Mouse (Mus musculus): Measurements from ENCODE around the gene Apol8. TPM values are rescaled to one million over a fixed set of nuclear protein-coding genes. Genes with fewer than 3 reads are reported as not detected.
"Not testable (repeated sequence)": the region's sequence is repeated elsewhere in the genome, so short reads cannot be mapped to it uniquely, and the experiment has no call there.

Gene Apol8
- polyA plus RNA-seq, 1 experiment from 2014 or later: not detected

- H3K9me3 ChIP-seq (ENCODE audit: control insufficient read depth, low read length); DNase-seq (ENCODE audit: low spot score); H3K4me1 ChIP-seq (replicated peaks; ENCODE audit: control insufficient read depth, insufficient read depth, low read length); H3K27ac ChIP-seq (ENCODE audit: low read depth); ATAC-seq (replicated peaks; ENCODE audit: low FRiP score, low TSS enrichment, low read depth); H3K9ac ChIP-seq (ENCODE audit: low read length); H3K4me2 ChIP-seq (ENCODE audit: low read length); H3K4me3 ChIP-seq (ENCODE audit: low read depth, low read length); H3K36me3 ChIP-seq (ENCODE audit: control insufficient read depth, insufficient read depth, low read length); H3K27me3 ChIP-seq (replicated peaks; ENCODE audit: control insufficient read depth, insufficient read depth, low read length): not testable (repeated sequence)
- WGBS: 64% methylated on average over 8 of the region's 8 CpGs
Observed at GRCm38 (mm10) chr15:77733380-77733779, 23.4 kb downstream of the Apol8 start.

- not testable (repeated sequence) for H3K4me2 ChIP-seq (ENCODE audit: low read length); DNase-seq (ENCODE audit: low spot score); H3K4me3 ChIP-seq (ENCODE audit: low read depth, low read length); H3K27me3 ChIP-seq (replicated peaks; ENCODE audit: control insufficient read depth, insufficient read depth, low read length); ATAC-seq (replicated peaks; ENCODE audit: low FRiP score, low TSS enrichment, low read depth); H3K27ac ChIP-seq (ENCODE audit: low read depth); H3K9ac ChIP-seq (ENCODE audit: low read length); H3K4me1 ChIP-seq (replicated peaks; ENCODE audit: control insufficient read depth, insufficient read depth, low read length); H3K9me3 ChIP-seq (ENCODE audit: control insufficient read depth, low read length); H3K36me3 ChIP-seq (ENCODE audit: control insufficient read depth, insufficient read depth, low read length)
- WGBS: 75% methylated on average over 10 of the region's 10 CpGs
Observed at GRCm38 (mm10) chr15:77732851-77733250, 24.0 kb downstream of the Apol8 start.

GRCm38 (mm10) chr15:77731605-77732004, 25.2 kb downstream of the Apol8 start:
- H3K27me3 ChIP-seq (replicated peaks; ENCODE audit: control insufficient read depth, insufficient read depth, low read length): no peaks in the 10 kb centered on the region
- H3K4me2 ChIP-seq (ENCODE audit: low read length): no peak overlapping the region
- no peak overlapping the region for H3K4me3 ChIP-seq (ENCODE audit: low read depth, low read length)
- no peak overlapping the region for H3K27ac ChIP-seq (ENCODE audit: low read depth)
- H3K9me3 ChIP-seq (ENCODE audit: control insufficient read depth, low read length): no peaks in the 10 kb centered on the region
- DNase-seq (ENCODE audit: low spot score) (no peak), ATAC-seq (replicated peaks; ENCODE audit: low FRiP score, low TSS enrichment, low read depth) (no peak)
- 89% methylated on average over 5 of the region's 5 CpGs for WGBS
- H3K4me1 ChIP-seq (replicated peaks; ENCODE audit: control insufficient read depth, insufficient read depth, low read length): no peaks in the 10 kb centered on the region
- H3K9ac ChIP-seq (ENCODE audit: low read length): no peak overlapping the region
- no peaks in the 10 kb centered on the region for H3K36me3 ChIP-seq (ENCODE audit: control insufficient read depth, insufficient read depth, low read length)

GRCm38 (mm10) chr15:77728739-77729138, 28.1 kb downstream of the Apol8 start, which contains the start of gene Apol9b:
Apol9b (plus strand) TSS chr15:77729039.
- not testable (repeated sequence) for H3K27ac ChIP-seq (ENCODE audit: low read depth); H3K4me1 ChIP-seq (replicated peaks; ENCODE audit: control insufficient read depth, insufficient read depth, low read length); DNase-seq (ENCODE audit: low spot score); H3K36me3 ChIP-seq (ENCODE audit: control insufficient read depth, insufficient read depth, low read length); H3K4me2 ChIP-seq (ENCODE audit: low read length); H3K9me3 ChIP-seq (ENCODE audit: control insufficient read depth, low read length); H3K27me3 ChIP-seq (replicated peaks; ENCODE audit: control insufficient read depth, insufficient read depth, low read length); H3K4me3 ChIP-seq (ENCODE audit: low read depth, low read length); ATAC-seq (replicated peaks; ENCODE audit: low FRiP score, low TSS enrichment, low read depth); H3K9ac ChIP-seq (ENCODE audit: low read length)
- 88% methylated on average over 1 of the region's 4 CpGs for WGBS

- not testable (repeated sequence) for H3K27ac ChIP-seq (ENCODE audit: low read depth); H3K27me3 ChIP-seq (replicated peaks; ENCODE audit: control insufficient read depth, insufficient read depth, low read length); H3K4me3 ChIP-seq (ENCODE audit: low read depth, low read length); H3K4me2 ChIP-seq (ENCODE audit: low read length); H3K4me1 ChIP-seq (replicated peaks; ENCODE audit: control insufficient read depth, insufficient read depth, low read length); DNase-seq (ENCODE audit: low spot score); H3K9me3 ChIP-seq (ENCODE audit: control insufficient read depth, low read length); H3K9ac ChIP-seq (ENCODE audit: low read length); ATAC-seq (replicated peaks; ENCODE audit: low FRiP score, low TSS enrichment, low read depth); H3K36me3 ChIP-seq (ENCODE audit: control insufficient read depth, insufficient read depth, low read length)
- WGBS: 76% methylated on average over 3 of the region's 3 CpGs
Observed at GRCm38 (mm10) chr15:77727745-77728144, 29.1 kb downstream of the Apol8 start.

GRCm38 (mm10) chr15:77727139-77727538, 29.7 kb downstream of the Apol8 start:
- WGBS: 0% methylated on average over 3 of the region's 3 CpGs
- H3K4me3 ChIP-seq (ENCODE audit: low read depth, low read length); H3K9ac ChIP-seq (ENCODE audit: low read length); H3K27ac ChIP-seq (ENCODE audit: low read depth); H3K36me3 ChIP-seq (ENCODE audit: control insufficient read depth, insufficient read depth, low read length); H3K27me3 ChIP-seq (replicated peaks; ENCODE audit: control insufficient read depth, insufficient read depth, low read length); DNase-seq (ENCODE audit: low spot score); H3K4me1 ChIP-seq (replicated peaks; ENCODE audit: control insufficient read depth, insufficient read depth, low read length); H3K4me2 ChIP-seq (ENCODE audit: low read length); H3K9me3 ChIP-seq (ENCODE audit: control insufficient read depth, low read length): not testable (repeated sequence)
- peak; percentile 30; the same call in 1 of the 2 replicates for ATAC-seq (replicated peaks; ENCODE audit: low FRiP score, low TSS enrichment, low read depth)

GRCm38 (mm10) chr15:77725393-77726020, 31.3 kb downstream of the Apol8 start:
- H3K27ac ChIP-seq (ENCODE audit: low read depth); H3K27me3 ChIP-seq (replicated peaks; ENCODE audit: control insufficient read depth, insufficient read depth, low read length); H3K9ac ChIP-seq (ENCODE audit: low read length); H3K4me2 ChIP-seq (ENCODE audit: low read length); DNase-seq (ENCODE audit: low spot score); H3K4me3 ChIP-seq (ENCODE audit: low read depth, low read length); ATAC-seq (replicated peaks; ENCODE audit: low FRiP score, low TSS enrichment, low read depth); H3K4me1 ChIP-seq (replicated peaks; ENCODE audit: control insufficient read depth, insufficient read depth, low read length); H3K9me3 ChIP-seq (ENCODE audit: control insufficient read depth, low read length); H3K36me3 ChIP-seq (ENCODE audit: control insufficient read depth, insufficient read depth, low read length): not testable (repeated sequence)
- 56% methylated on average over 6 of the region's 6 CpGs for WGBS

GRCm38 (mm10) chr15:77724208-77724911, 32.4 kb downstream of the Apol8 start:
- H3K4me1 ChIP-seq (replicated peaks; ENCODE audit: control insufficient read depth, insufficient read depth, low read length); H3K36me3 ChIP-seq (ENCODE audit: control insufficient read depth, insufficient read depth, low read length); H3K4me2 ChIP-seq (ENCODE audit: low read length); H3K27ac ChIP-seq (ENCODE audit: low read depth); H3K4me3 ChIP-seq (ENCODE audit: low read depth, low read length); H3K9ac ChIP-seq (ENCODE audit: low read length); H3K27me3 ChIP-seq (replicated peaks; ENCODE audit: control insufficient read depth, insufficient read depth, low read length); DNase-seq (ENCODE audit: low spot score); H3K9me3 ChIP-seq (ENCODE audit: control insufficient read depth, low read length): not testable (repeated sequence)
- 26% methylated on average over 2 of the region's 10 CpGs for WGBS
- peak; percentile 25; the same call in 1 of the 2 replicates for ATAC-seq (replicated peaks; ENCODE audit: low FRiP score, low TSS enrichment, low read depth)

- H3K27me3 ChIP-seq (replicated peaks; ENCODE audit: control insufficient read depth, insufficient read depth, low read length); DNase-seq (ENCODE audit: low spot score); H3K4me1 ChIP-seq (replicated peaks; ENCODE audit: control insufficient read depth, insufficient read depth, low read length); H3K9me3 ChIP-seq (ENCODE audit: control insufficient read depth, low read length); H3K36me3 ChIP-seq (ENCODE audit: control insufficient read depth, insufficient read depth, low read length); H3K27ac ChIP-seq (ENCODE audit: low read depth); H3K9ac ChIP-seq (ENCODE audit: low read length); H3K4me2 ChIP-seq (ENCODE audit: low read length); ATAC-seq (replicated peaks; ENCODE audit: low FRiP score, low TSS enrichment, low read depth); H3K4me3 ChIP-seq (ENCODE audit: low read depth, low read length): not testable (repeated sequence)
- WGBS: no CpG with 5 or more reads among the region's 3 CpGs
Observed at GRCm38 (mm10) chr15:77721509-77721908, 35.3 kb downstream of the Apol8 start.
